Mouse (Mus musculus) lung, adult 2 months (tissue): ENCODE measurements around the gene Tmem220.

Experiments used
- CTCF ChIP-seq: fragments of 200-500 bp; IDR thresholded peaks from 2 replicates; pipeline ENCODE4 v1.5.1; 2011; ENCODE audit warnings: mild to moderate bottlenecking, low read length, control low read depth; ENCODE audit not compliant: insufficient read depth
- POLR2A ChIP-seq: fragments of 200-500 bp; IDR thresholded peaks from 2 replicates; pipeline ENCODE4 v1.6.1; 2011; ENCODE audit warnings: low read depth, mild to moderate bottlenecking, control low read depth, low read length, borderline replicate concordance; ENCODE audit errors: extremely low read depth

- no peak for TF ChIP-seq POLR2A
- no peak for TF ChIP-seq CTCF
Measured at GRCm38 (mm10) chr11:67072615-67073130, 47.7 kb downstream of the Tmem220 start.
